Mouse (Mus musculus): ENCODE data around the gene Epo.

Gene Epo

DNA sequence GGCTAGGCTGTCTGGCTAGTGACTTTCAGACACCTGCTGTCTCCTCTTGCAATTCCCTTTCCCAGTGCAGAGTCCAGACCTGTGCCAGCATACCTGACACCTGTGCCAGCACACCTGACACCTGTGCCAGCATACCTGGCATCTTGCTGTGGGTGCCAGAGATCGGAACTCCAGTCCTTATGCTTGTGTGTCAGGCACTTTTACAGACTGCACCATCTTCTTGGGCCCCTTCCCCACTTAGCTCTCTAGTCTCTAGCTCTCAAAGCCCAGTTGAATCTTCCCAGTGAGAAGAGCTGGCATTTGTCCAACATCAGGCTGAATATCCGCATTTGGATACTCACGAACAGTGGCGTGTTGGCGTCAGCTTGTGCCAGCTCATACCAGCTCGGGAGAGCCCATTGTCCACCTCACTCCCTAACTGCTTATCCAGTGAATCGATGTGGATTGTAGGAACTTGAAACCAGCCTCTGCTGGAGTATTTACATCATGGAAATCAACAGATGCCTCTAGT lies 6.3 kb upstream of the Epo start:
- peak; percentile 73 for DNase-seq

DNA sequence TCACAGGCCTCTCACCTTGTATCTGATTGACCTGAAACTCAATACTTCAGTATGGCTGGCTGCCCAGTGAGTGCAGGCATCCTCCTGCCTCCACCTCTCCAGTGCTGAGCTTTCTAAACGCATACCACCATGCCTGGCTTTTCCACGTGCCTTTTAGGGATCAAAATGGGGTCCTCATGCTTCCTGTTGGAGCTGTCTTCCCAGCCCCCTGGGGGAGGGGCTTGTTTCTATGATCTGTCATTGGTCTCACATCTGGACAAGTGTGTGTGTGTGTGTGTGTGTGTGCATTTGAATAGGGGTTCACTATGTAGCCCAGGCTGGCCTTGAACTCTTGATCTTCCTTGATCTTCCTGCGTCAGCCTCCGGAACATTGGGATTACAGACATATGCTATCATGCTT lies 4.4 kb upstream of the Epo start:
- peak; percentile 18 for DNase-seq

DNA sequence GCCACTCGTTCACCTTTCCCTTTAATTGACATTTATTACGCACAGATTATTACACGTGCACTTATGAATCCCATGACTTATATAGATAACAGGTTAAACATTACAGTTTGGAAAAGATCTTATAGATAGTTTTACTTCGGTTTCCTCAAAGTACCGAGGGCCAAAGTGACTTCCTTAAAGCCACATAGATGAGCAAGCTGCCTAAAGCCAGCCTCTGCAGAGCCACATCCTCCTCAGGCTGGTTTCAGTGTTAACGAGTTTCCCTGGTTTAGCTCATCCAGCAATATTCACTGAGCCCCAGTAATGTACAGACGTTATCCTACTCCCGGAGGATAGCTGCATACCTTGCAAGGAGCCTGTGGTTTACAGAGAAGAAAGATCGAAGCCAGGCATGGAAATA lies 2.3 kb upstream of the Epo start:
- DNase-seq: no peak

DNA sequence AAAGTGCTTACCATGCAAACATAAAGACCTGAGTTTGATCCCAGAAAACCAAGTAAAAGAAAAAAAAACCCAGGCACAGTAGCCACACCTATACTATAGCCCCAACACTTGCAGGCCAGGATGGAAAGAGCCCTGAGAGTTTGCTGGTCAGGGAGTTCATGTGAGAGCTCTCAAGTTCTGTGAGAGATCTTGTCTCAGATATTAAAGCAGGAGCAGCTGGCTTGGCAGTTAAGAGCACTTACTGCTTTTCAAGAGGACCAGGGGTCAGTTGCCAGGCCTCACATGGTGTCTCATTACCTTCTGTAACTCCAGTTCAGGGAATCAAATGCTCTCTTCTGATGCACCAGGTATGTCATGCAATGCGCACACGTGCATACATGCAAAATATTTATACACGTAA lies 1.7 kb upstream of the Epo start:
- DNase-seq: no peak

DNA sequence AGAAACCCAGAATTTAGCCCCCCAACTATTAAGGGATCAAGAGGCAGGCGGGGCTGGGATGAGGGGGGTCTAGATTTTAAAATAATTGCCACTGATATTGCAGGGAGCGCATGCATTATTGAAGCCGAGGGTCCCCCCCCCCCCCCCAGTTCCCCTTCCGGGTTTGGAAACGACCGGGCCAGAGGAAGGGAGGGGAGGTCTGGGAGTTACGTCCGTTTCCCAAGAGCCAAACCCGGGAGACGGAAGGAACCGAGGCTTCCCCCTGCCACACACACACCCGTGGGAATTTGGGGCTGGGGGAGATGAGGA lies 280 bp downstream of the Epo start:
- no peak for DNase-seq

DNA sequence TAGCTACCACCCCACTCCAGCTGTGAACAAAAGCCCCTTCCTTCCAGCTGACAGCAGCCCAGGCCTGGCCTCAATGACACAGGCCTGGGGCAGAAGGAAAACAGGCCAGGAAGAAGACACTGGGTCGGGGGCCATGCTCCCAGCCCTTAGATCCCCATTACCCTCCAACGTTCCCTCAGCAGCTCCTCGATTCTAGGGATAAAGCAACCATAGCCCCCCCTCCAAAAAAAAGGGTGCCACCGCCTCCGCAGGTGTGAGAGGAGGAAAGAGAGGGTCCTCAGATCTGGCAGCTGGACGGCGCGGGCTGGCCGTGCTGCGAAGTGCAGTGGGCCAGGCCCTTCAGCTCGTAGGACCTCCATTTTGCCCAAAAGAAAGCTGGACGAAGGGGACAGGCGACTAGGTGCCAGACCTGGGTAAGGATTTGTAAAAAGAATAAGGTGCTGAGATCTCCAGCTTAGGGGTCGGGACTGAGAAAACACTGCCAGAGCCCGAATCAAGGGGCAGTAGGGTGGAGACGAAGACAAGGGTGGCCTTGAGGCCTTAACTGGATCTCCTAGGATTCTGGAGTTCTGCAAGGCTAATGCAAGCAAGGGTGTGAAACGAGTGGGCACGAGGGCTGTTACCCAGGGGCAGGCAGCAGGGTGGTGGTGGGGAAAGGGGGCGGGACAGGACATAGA lies 773 bp downstream of the Epo start:
- no peak for DNase-seq

DNA sequence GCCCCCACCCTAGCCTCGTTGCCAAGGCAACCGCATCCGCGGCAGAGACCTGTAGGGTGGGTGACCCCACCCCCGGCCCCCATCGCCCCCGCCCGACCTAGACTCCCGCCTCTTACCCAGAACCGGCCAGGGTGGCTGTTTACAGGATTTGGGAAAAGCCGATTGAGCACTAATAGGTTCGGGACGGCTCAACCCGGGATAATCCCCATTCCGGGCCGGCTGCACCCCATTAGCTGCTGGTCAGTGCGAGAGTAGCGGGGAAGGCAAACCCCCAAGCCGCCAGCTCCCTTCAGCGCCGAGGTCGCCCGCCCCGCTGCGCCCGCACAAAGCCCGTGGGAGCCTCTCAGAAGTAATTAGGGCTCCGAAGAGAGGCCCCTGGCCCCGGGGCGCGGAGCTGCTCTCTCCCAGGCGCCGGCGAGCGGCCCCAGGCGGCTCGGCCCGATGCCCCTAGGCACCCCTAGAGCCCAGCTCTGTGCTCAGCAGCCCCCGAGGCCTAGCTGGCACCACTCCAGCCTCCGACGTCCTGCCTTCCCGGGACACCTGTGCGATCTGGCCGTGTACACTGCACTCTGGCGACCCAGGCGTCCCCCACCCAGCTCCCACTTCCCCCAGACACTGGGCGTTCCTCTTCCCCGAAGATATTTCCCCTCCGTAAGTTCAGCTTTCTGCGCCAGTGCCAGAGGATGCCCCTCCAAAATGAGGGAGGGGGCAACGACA lies 1.5 kb downstream of the Epo start:
- peak; percentile 69 for DNase-seq

DNA sequence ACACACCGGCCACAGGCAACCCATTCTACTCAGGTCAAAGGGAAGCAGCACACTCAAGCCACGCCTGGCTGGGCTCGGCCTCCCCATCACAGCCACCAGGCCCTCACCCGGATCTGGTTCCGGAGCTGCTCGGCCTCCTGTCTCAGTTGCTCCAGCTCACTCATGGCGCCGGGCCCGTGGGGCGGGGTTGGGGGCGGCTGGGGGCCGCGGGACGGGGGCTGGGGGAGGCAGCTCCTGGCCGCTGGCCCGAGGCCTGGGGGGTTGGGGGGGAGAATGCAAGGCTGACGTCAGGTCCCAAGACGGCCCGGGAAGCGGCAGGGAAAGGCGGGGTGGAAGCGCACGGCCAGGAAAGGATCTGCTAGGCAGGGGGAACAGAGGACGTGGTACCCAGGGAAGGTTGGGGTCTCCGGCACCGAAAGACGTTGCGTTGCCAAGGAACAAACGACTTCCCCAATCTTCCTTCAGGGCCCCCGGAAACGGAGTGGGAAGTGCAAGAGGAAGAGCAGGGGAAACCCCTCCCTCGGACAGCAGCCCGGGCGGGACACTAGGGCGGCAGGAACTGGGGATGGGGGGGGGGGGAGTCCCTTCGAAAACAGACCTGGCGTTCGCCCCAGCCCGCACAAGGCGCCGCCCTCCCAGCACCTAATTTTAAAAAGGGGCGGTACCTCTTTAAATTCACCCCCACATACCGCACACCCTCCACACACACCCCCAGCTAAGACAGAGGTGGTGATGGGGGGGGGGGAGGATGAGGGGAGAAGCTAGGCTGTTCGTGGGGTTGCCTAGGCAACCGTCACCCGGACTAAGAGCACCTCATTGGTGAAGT lies 2.2 kb downstream of the Epo start:
- DNase-seq: peak; percentile 55

DNA sequence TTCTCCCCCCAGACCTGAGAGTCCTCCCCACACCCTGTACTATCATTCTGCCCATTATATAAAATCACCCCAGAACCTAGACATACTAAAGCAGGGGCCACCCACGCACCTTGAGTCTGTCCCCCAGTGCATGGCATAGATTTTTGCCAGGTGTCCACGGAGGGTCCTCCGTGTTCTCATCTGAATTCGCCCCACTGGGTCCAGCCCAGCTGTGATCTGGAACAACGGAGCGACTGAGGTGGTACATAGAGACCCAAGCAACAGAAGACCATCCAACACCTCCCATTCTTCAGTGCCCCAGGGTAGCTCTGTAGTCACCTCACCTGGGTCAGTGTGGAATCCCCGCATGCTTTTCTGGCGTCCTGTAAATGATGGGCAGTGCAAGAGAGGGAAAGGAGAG lies 3.0 kb downstream of the Epo start:
- no peak for DNase-seq

DNA sequence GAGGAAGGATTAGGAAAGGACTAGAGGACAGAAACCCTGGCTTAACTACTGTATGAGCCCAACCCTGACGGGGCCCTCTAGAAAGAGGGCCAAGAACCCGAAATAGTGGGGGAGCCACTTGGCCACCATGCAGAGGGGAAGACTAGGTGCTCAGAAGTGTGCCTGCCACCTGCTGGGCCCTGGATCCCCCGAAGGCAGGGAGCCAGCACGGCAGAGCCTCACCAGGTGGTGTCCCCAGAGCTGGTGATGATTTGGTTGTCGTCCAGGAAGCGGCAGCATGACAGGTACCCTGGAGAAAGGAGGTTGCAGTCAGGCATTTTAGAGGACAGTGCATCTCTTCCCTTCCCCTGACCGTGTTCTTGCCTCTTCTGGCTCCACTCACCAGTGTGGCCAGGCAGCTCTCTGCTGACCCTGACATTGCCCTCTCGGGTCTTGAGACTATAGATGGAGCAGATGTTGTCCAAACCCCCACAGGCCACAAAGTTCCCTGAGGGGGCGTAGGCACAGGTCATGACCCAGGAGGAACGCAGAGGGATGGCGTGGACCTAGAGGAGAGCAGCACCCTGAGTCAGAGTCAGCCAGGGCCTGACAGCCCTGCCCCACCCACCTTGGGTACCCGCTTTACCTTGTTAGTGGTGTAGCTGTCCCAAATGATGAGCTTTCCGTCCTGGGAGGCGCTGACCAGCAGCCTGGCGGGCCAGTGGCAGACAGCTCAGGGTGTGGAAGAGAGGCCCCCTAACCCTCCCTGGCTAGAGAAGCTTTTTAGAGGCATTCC lies 3.6 kb downstream of the Epo start:
- DNase-seq: no peak

DNA sequence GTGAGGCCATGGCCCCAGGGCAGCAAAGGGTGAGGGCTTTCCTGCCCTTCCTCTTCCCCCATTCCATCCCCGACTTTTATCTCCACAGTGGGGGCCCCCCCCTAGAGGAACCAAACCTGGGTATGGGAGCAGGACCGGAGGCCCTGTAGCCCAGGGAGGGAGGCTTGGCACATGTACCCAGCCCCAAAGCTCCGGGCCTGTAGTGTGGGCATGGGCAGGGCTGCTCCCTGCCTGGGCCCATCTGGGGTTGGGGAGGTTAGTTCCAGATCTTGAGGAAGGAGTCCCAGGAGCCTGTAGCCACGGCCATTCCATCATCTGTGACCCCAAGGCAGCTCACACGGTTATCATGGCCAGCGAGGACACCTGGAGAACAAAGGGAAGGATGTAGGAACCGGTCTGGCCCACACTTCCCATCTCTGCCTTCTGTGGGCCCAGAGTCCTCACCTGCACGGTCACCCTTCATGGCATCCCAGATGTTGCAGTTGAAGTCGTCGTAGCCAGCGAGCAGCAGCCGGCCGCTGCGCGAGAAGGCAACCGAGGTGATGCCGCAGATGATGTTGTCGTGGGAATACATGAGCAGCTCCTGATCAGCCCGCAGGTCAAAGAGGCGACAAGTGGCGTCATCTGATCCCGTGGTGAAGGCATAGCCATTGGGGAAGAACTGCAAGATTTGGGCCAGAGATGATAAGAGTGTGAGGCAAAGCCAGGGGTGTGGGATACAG lies 4.6 kb downstream of the Epo start:
- no peak for DNase-seq

DNA sequence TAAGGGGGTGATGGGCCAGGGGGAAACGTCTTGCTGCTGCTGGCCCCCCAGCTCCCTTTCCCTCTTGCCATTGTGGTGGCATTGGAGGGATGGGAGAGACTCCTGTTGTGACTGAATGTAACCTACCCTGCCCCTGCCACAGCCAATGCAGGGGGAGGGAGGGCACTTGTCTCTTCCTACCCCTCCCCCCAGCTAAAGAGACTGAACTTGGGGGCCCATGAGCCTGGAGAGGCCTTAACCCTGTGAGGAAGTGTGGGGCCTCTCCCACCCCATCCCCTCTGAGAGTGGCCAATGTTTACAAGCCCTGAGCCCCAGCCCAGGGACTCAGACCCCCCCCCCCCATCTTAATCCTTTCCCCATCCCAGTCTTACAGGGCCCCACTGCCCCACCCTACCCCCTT lies 5.6 kb downstream of the Epo start:
- DNase-seq: no peak

DNA sequence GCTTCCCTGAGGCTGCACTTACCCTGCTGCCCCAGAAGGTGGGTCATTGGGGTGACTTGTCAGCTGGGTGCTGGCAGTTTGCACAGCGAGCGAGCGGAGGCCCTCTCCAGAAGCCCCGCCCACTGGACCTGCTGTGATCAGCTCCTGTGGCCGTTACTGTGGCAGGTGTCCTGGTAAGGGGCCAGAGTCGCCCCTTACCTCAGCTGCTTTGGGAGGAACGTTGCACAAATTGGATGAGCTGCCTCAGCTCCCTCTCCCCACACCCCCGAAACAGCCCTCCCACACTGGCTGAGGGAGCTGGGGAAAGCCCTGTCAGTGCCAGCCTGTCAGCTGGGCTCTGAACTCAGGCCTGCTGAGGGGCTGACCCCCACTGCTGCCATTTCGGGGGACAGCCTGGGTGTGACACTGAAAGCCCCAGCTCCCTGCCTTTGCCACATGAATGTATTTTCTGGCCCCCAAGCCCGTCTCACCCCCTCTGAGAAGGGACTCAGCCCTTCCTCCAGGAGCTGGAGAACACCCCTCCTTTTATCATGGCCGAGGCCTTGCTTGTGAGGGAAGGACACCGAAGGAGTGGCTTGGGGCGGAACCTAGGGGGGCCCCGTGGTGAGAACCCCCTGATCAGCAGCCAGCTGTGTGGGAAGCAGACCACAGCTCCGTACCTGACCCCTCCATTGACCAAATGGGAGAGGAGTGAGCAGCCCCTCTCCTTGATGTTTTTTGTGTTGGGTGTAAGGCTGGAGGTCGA lies 6.7 kb downstream of the Epo start:
- DNase-seq: no peak

DNA sequence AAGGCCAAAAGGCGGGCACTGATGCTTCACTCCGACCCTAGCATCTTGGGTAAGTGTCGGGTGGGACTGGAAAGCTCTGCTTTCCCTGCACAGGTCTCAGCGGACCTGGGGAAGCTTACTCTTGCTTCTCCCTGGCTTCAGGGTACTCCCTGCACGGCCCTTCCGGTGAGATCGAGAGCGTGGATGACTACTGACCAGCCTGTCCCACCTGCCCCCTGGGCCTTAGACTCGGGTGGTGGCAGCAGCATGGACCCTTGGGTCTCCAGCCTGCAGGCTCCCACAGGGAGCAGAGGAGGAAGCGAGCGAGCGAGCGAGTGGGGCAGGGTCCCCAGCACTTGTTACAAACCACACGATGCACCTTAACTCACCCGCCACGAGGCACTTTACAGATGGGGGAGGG lies 7.5 kb downstream of the Epo start:
- no peak for DNase-seq

DNA sequence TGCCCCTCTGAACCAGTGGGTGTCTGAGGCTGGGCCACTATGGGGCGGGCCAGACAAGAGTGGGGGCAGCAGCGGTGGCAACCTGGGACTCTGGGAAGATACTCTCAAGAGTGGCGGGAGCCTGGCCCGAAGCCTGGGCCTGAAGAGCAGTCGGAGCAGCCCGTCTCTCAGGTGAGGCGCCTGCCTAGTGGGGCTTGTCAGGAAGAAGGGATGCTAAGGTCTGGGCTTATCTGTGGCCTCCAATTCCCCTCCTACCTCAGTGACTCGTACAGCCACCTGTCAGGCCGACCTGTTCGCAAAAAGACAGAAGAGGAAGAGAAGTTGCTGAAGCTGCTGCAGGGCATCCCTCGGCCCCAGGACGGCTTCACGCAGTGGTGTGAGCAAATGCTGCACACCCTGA lies 8.4 kb downstream of the Epo start:
- no peak for DNase-seq

DNA sequence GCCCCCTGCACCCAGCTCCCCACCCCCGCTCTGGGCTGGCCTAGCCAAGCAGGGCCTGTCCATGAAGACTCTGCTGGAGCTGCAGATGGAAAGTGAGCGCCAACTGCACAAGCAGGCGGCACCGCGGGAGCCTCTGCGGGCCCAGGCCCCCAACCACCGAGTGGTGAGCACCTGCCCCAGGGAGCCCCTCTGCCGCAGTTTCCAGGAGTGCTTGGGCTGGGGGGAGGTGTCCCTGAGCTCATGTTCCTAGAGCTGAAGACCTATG lies 8.9 kb downstream of the Epo start:
- DNase-seq: no peak

DNA sequence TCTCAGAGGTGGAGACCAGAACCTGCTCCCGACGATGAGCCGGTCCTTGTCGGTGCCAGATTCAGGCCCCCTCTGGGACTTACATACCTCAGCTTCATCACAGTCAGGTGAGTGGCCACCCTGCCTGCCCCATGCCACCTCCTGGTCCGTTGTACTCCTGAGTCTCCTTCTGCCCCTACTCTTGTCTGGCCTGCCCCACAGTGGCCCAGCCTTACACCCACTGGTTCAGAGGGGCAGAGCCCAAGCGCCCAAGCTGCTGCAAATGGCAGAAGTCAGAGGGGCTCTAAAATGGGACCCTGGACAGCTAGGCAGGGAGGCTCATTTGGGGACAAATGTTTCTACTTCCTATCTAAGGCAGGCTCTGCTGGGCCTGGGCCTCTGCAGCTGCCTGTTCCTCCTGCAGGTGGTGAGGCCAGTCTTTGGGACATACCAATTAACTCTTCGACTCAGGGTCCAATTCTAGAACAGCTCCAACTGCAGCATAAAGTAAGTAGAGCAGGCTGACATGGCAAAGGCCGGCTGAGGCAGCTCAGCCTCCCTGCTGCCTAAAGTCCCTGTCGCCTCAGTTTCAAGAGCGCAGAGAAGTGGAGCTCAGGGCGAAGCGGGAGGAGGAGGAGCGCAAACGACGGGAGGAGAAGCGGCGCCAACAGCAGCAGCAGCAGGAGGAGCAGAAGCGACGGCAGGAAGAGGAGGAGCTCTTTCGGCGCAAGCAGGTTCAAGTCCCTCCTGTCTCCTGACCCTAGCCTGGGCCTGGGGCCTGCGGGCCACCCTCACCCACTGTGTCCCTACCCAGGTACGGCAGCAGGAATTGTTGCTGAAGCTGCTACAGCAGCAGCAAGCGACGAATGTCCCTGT lies 9.4 kb downstream of the Epo start:
- no peak for DNase-seq

DNA sequence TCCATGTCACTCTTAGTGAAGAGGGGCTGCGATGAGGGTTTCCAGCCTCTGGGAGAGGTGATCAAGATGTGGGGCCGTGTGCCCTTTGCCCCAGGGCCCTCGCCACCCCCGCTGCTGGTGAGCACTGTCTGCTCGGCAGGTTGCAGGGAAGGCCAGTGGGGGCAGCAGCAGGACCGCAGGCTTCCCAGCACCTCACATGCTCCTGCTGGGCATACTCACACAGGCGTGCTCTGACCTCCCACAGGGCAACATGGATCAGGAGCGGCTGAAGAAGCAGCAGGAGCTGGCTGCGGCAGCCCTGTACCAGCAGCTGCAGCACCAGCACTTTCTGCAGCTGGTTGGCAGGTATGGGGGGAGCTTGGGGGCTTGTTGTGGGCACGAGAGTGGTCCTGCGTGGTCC lies 10.3 kb downstream of the Epo start:
- DNase-seq: no peak

DNA sequence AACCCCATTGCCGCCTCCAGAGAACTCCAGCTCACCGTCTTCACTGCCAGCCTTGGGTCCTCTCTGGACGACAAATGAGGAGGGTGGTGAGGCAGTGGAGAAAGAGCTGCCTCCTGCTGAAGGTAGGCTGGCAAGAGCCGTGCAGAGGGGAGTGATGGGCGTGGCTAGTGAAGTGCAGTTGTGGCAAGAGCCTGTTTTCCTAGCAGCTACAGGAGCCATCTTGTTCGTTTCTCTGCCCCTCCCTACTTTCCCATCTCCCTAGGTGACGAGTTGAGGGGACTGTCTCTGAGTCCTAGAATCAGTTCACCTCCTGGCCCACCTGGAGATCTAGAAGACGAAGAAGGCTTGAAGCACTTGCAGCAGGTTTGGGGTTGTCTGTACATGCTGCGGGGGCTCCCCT lies 11.2 kb downstream of the Epo start:
- no peak for DNase-seq

DNA sequence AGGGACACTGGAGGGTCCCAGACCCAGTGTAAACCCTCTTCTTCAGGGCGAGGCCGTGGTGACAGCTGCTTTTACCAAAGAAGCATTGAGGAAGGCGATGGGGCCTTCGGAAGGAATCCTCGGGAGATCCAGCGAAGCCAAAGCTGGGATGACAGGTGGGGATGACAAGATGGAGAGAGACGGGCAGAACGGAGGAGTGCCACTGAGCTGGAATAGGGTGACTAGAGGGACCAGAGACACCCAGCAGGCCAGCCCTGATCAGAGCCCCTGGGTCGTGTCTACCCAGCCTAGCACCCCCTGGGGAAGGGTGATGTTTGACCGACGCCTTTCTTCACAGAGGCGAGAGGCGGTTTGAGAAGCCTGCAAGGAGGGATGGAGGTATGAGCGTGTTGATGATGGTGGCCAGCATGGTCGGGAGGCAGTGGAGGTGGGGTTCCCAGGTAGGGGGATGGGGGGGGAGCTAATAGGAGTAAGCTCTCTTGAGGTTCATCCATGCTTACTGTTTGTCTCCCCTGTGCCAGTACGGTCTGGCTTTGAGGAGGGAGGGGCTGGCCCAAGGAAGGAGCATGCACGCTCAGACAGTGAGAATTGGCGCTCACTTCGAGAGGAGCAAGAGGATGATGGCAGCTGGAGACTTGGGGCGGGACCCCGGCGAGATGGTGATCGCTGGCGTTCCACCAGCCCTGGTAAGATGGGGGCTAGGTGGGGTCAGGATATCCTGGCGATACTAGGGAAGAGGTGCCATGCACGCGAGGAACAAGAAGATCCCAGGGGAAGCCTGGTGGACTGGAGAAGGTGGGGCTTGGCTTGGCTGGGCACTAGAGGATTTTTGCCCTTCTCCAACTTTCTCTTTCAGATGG lies 13.1 kb downstream of the Epo start:
- DNase-seq: no peak

Data from cerebellum, adult 8-10 months (tissue).